Mouse (Mus musculus) ES-E14 (cell line): Measurements from ENCODE around the gene Synj2.

ENCODE experiments used
- CHD2 ChIP-seq: IDR thresholded peaks from 2 replicates; pipeline ENCODE4 v1.6.1; 2014; ENCODE audit warnings: mild to moderate bottlenecking, low read depth, low read length, inconsistent platforms
- HCFC1 ChIP-seq: IDR thresholded peaks from 2 replicates; pipeline ENCODE4 v1.6.1; 2012; ENCODE audit warnings: low read length, inconsistent platforms, borderline replicate concordance; ENCODE audit not compliant: insufficient read depth
- MAFK ChIP-seq: IDR thresholded peaks from 2 replicates; pipeline ENCODE4 v1.6.1; 2014; ENCODE audit warnings: mild to moderate bottlenecking, low read depth, low read length, inconsistent platforms; ENCODE audit not compliant: insufficient read depth
- ZC3H11A ChIP-seq: IDR thresholded peaks from 2 replicates; pipeline ENCODE4 v1.6.1; 2012; ENCODE audit warnings: low read depth, mild to moderate bottlenecking, inconsistent platforms, low read length, borderline replicate concordance
- ZNF384 ChIP-seq: IDR thresholded peaks from 2 replicates; pipeline ENCODE4 v1.6.1; 2012; ENCODE audit warnings: low read depth, low read length, inconsistent platforms

DNA sequence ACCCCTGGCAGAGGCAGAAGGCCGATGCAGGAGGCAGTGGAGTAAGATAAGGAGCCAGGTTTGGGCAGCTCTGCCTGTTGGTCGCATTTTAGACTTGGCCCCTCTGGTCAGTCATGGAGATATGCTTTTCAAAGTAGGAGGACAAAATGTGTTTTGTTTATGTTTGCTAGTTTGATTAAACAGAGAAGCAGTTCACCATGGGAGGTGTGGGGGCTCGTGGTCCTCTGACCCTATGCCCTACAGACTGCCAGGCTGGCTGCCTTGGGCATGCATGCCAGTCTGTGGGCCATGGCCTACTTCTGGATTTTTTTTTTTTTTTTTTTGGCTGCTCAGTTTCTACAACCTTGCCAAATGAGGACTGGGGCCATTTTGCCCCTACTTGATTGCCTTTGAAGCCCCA is 6.0 kb downstream of the Synj2 start:
- no peak for TF ChIP-seq ZC3H11A
- no peak for TF ChIP-seq CHD2
- no peak for TF ChIP-seq HCFC1
- TF ChIP-seq MAFK, result no peak
- TF ChIP-seq ZNF384, result no peak
